Mouse (Mus musculus) midbrain, postnatal 0 days (tissue): Measurements from ENCODE around the gene Zic2. TPM values are rescaled to one million over a fixed set of nuclear protein-coding genes. Genes with fewer than 3 reads are reported as not detected.

Source experiments
- ATAC-seq: fragments of 200-750 bp; cut with Nextera tagmentation; 2 replicates; pipeline ENCODE4 v1.8.0; 2017; ENCODE audit warnings: moderate number of reproducible peaks, mild to moderate bottlenecking, moderate TSS enrichment, moderate library complexity; ENCODE audit not compliant: low FRiP score
- DNase-seq: peaks from one replicate; pipeline ENCODE4 v3.0.0-alpha.2; 2015; ENCODE audit warnings: low spot score
- H3K27ac ChIP-seq: fragments of 300-500 bp; sonication (generic); 2 replicates; pipeline ENCODE4 v1.5.1; 2014; ENCODE audit warnings: low read depth, mild to moderate bottlenecking, low read length, mixed read lengths
- H3K27me3 ChIP-seq: fragments of 300-500 bp; sonication (generic); 2 replicates; pipeline ENCODE4 v1.6.1; 2014; ENCODE audit warnings: low read length, control low read depth, mixed read lengths; ENCODE audit not compliant: insufficient read depth
- H3K36me3 ChIP-seq: fragments of 300-500 bp; sonication (generic); 2 replicates; pipeline ENCODE4 v1.6.1; 2014; ENCODE audit warnings: low read length, control low read depth, mixed read lengths; ENCODE audit not compliant: insufficient read depth
- H3K4me1 ChIP-seq: fragments of 300-500 bp; sonication (generic); 2 replicates; pipeline ENCODE4 v1.6.1; 2014; ENCODE audit warnings: mild to moderate bottlenecking, control low read depth, antibody characterized with exemption, low read length, mixed read lengths; ENCODE audit not compliant: insufficient read depth
- H3K4me2 ChIP-seq: fragments of 300-500 bp; sonication (generic); 2 replicates; pipeline ENCODE4 v1.6.1; 2014; ENCODE audit warnings: low read depth, mild to moderate bottlenecking, low read length, mixed read lengths; ENCODE audit not compliant: poor library complexity, severe bottlenecking
- H3K4me3 ChIP-seq: fragments of 300-500 bp; sonication (generic); 2 replicates; pipeline ENCODE4 v1.5.1; 2014; ENCODE audit warnings: low read depth, mild to moderate bottlenecking, low read length, moderate library complexity
- H3K9ac ChIP-seq: fragments of 300-500 bp; sonication (generic); replicated peaks from 2 replicates; pipeline ENCODE4 v1.6.1; 2014; ENCODE audit warnings: mild to moderate bottlenecking, low read length, moderate library complexity, mixed read lengths; ENCODE audit not compliant: poor library complexity, severe bottlenecking
- H3K9me3 ChIP-seq: fragments of 300-500 bp; sonication (generic); 2 replicates; pipeline ENCODE4 v1.6.1; 2016; ENCODE audit warnings: low read length, control low read depth
- CTCF ChIP-seq: IDR thresholded peaks from 2 replicates; pipeline ENCODE4 v1.5.1; 2016; ENCODE audit warnings: antibody characterized with exemption, mild to moderate bottlenecking
- WGBS: fragments of 180-500 bp; shearing (Covaris S2); extraction: QIAGEN DNeasy Blood & Tissue Kit; methylation state at CpG from one replicate; pipeline ENCODE4 v1.1.7; 2014; 5-methylcytosine and 5-hydroxymethylcytosine counted together
- polyA plus RNA-seq: library from polyadenylated mRNA; unstranded; fragments of >200 nt; fragmentation: Nextera tagmentation; extraction: Ambion mirVana; gene quantifications from 2 replicates; pipeline ENCODE4 v1.2.1, GENCODE M21; 2015
- total RNA-seq: library from RNA; depleted of rRNA; stranded (reverse); fragments of >200 nt; gene quantifications from 2 replicates; pipeline ENCODE4 v1.2.3, GENCODE M21; 2014; rRNA removed

The Zic2 gene
- total and polyA plus RNA-seq, 2 experiments from 2014 or later: 13.9 to 106 TPM

GRCm38 (mm10) chr14:122528475-122528874 is 53.2 kb downstream of the Zic2 start:
- Histone ChIP-seq H3K36me3 (no peaks in the 10 kb centered on the region), H3K9me3 (no peaks in the 10 kb centered on the region), H3K4me1 (no peaks in the 10 kb centered on the region), H3K9ac (no peak overlapping the region), H3K4me3 (no peak overlapping the region), H3K27me3 (no peaks in the 10 kb centered on the region), H3K27ac (no peak overlapping the region), H3K4me2 (no peak overlapping the region)
- TF ChIP-seq CTCF: no peak
- WGBS: 86% methylated on average over 4 of the region's 4 CpGs
- ATAC-seq: no peak
- no peak for DNase-seq

Other genes with a start within 250 kb of the Zic2 start
- gene Gm5089, start 24.3 kb upstream of the Zic2 start, total RNA-seq: 1.9 TPM in 1 of 2 replicates, not detected in the other
- 0.07 TPM in 1 of 2 replicates, not detected in the other for gene Gm5089, start 24.3 kb upstream of the Zic2 start, polyA plus RNA-seq
- gene Zic5, start 9.8 kb upstream of the Zic2 start, total RNA-seq: 10.7 and 24.8 TPM in 2 replicates
- 4.4 and 8.8 TPM in 2 replicates for gene Zic5, start 9.8 kb upstream of the Zic2 start, polyA plus RNA-seq
- 0.19 and 0.38 TPM in 2 replicates for gene Gm10837, start 15.2 kb downstream of the Zic2 start, total RNA-seq
- gene Gm10837, start 15.2 kb downstream of the Zic2 start, polyA plus RNA-seq: 0.21 and 0.32 TPM in 2 replicates
- gene Pcca, start 58.9 kb downstream of the Zic2 start, total RNA-seq: 9.2 and 16.7 TPM in 2 replicates
- 22.1 and 27.2 TPM in 2 replicates for gene Pcca, start 58.9 kb downstream of the Zic2 start, polyA plus RNA-seq